Mouse (Mus musculus): ENCODE results near the gene Akt1.

Gene Akt1

DNA sequence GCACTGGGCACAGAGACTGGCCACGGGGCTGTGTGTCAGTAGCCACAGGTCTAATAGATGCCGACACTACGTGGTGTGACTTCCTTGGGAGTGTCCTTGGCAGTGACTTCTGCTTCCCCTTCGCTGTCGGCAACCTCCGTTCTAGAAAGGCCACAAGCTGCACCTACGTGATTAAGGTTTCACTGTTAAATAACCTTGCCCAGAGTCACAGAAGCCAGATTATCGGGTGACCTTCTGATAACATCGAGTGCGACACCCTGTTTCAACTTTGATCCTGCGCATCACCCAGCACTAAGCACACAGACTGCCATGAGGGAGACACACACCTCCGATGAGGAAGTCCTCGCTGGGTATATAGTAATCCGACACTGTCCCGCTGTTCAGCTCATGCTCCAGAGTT lies 13.8 kb upstream of the Akt1 start:
- no peak for DNase-seq (ENCODE audit: low read depth)

DNA sequence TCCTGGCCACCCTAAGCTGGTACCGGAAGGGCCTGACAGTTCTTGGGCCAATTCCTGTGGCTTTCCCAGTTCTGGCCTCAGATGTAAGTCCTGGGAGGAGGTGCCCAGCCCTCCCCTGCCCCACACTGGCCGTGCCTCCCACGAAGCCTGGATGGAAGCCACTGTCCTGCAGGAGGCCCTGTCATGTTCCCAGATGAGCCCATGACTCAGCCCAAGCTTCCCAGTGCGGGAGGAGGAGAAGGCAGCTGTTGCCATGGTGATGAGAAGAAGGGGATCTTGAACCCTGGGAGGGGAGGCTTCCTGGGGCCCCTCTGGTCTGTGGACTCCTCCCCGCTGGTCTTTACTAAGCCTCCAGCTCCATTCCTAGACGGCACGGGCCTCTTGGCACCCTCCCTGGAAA lies 8.7 kb upstream of the Akt1 start:
- DNase-seq (ENCODE audit: low read depth): no peak

DNA sequence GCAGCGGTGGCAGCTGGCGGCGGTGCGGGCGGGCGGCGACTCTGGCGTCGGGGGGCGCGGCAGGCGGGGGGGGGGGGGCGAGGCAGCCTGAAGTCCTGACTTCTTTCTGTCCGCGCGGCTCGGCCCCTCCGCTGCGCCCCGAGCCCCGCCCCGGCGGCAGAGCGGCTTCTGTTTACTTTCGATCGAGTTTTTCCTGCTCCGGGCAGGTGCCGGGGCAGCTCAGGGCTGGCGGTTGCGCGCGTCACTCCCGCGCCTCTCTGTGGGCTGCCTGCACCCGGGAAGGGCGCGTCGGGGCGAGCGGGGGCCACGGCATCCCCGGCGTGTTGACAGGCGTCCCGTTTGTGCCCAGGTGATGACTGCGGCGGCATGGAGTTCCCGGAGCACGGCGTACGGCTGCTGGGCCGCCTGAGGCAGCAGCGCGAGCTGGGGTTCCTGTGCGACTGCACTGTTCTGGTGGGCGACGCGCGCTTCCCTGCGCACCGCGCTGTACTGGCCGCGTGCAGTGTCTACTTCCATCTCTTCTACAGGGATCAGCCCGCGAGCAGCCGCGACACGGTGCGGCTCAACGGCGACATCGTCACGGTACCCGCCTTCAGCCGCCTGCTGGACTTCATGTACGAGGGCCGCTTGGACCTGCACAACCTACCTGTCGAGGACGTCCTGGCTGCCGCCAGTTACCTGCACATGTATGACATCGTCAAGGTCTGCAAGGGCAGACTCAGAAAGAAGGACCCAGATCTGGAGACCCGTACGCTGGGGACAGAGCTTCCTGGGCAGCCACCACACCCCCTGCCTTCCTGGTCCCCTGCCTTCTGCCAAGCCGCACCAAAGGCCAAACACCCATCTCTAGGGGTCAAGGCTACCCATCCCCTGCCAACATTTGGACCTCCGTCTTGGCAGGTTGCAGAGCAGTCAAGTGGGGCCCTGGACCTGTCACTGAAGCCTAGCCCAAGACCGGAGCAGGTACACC lies 4.6 kb upstream of the Akt1 start:
- DNase-seq (ENCODE audit: low read depth): no peak

DNA sequence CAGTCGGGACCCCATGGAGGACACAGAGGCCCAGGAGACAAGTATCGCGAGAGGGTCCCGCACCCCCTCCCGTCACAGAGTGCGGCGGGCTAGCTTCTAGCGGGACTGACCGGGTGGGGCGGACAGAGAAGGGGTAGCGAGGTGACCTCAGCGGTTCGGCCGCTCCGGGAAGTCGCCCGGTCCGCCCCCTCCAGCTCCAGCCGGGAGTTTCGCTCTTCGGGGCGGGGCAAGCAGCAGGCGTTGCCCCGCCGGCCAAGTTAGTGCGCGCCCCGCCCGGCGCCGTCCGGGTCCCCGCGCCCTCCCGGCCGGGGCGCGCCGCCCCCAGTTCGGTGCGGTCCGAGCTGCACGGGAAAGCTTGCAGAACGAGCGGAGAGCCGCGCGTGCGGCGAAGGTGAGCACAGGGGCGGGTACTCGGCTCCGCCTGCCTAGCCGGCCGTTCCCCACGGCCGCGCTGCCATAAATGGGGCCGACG lies 3.9 kb upstream of the Akt1 start, which contains the start of gene Zbtb42:
Zbtb42 (plus strand) TSS at position 274 of the 472 bp plus-strand sequence.
- no peak for DNase-seq (ENCODE audit: low read depth)

DNA sequence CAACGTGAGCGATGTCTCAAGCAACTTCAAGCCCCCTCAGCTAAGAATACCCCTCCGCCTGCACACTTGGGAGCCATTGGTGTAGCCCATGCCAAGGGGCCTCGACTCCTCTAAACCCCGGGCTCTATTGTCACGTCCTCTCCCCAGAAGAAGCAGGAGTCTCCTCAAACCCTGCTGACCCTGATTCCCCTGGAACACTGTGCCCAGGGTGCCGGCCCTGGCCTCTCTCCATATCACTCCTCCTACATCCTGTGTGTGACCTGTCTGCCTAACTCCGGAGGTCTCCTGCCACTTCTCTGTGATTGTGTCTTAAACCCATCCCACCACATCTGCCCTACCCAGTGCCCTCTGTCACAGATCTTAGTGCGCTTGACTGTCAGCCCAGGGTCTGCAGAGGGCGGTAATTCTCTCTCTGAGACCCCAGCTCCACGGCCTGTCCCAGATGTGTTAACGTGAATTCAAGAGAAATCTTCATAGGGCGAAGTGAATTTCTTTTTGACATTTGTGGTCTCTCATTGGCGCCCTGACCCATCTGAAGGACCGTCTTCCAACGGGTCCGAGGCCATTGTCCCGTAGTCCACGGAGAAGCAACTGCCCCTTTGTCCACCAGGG lies 3.4 kb upstream of the Akt1 start:
- no peak for DNase-seq (ENCODE audit: low read depth)

DNA sequence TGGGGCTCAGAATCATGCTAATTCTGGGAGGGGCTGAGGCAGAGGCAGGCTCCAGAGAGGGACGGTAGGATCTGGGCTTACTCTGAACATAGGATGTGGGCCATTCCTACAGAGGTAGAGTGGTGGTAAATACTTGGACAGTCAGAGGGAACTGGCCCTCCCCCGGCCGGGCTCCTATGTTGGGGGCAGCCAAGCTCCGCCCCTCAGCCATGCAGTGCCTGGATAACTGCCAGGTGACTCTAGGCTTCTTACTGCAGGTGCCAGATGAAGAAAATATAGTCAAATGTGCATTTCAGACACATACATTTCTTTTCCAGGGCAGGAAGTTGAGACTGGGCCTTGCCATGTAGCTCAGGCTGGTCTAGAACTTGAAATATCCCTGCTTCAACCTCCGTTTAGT lies 2.4 kb upstream of the Akt1 start:
- no peak for DNase-seq (ENCODE audit: low read depth)

DNA sequence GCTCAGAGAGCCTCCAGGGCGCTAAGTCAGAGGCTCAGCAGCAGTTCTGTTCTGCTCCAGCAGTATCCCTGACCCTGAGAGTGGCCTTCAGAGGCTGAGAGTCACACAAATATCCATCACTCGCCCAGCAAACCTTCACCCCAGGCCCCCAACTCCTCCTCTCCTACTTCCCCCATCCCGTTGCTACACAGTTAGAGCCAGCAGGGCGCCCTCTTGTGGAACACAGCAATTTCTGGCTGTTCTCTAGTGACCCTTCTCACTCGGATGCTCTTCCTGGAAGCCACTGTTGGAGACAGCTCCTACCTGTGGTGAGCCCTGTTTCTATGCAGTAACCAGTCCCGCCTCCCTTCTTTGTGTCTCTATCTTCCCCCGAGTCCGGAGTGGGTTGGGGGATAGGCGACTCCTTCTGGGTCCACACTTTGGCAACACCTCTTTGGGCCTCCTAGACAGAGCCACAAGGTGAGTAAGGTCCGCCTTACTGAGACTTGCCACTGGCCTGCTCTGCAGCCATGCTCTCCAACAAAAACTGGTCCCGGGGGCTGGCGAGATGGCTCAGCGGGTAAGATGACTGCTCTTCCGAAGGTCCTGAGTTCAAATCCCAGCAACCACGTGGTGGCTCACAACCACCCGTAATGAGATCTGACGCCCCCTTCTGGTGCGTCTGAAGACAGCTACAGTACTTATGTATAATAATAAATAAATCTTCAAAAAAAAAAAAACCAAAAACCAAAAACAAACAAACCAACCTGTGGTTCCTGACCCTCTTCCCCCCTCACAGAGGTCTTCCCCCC lies 756 bp upstream of the Akt1 start:
- DNase-seq (ENCODE audit: low read depth): peak; percentile 94

DNA sequence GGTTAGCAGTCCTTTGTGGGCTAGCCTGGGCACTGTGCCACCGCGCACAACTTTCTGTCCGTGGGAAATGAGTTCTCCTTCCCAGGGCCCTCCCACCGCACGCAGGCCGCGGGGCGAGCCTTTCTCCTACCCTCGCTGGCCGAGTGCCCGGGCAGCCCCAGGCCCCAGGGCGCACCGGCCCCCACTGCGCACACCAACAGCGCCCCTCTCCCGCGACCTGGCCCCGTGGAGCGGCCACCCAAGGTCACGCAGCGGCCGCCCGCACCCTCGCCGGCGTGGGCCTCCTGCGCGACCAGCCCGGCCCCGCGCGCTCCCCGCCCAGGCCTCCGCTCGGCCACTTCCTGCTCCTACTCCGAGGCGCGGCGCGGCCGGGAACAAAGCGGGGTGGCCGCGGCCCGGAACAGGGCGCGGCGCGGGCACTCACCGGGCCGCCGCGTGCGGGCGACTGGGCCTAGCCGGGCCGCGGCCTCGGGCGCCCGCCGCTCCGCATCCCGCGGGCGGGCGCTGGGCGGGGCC lies 1.1 kb downstream of the Akt1 start:
- DNase-seq (ENCODE audit: low read depth): no peak

DNA sequence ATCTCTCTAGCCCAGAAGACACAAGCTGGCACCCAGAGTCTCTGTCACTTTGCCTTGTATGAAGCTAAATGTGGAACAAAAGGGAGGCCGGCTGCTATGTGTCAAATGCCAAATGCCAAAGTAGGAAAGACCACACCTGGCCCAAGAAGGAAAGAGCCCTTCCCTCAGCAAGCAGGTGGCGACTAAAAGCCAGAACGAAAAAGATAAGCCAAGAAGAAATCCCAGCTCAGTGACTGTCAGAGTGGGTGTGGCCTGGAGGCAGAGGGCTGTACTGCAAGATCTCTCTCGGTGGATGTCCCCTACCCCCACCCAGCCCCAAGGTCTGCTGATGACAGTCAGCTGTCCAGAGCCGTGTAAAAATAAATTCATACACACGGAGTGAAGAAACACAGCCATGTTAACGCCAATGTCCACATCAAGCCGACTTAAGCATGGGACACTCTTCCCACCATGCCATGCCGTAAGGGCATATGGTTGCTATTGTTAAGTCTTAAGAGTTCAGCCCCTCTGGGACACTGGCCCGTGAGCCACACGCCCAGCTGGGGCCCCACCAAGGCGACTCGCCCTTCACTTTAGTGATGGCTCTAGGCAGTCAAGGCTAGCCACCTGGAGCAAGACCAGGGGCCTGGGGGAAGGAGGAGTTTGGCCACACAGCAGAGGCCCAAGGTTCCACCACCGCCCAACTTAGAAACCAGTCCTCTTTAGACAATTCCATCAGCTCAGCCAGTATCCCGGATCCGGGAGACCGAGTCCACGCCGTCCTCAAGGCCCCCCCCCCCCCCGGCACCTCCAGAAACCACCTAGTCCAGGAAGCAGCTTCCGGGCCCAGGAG lies 1.7 kb downstream of the Akt1 start:
- no peak for DNase-seq (ENCODE audit: low read depth)

DNA sequence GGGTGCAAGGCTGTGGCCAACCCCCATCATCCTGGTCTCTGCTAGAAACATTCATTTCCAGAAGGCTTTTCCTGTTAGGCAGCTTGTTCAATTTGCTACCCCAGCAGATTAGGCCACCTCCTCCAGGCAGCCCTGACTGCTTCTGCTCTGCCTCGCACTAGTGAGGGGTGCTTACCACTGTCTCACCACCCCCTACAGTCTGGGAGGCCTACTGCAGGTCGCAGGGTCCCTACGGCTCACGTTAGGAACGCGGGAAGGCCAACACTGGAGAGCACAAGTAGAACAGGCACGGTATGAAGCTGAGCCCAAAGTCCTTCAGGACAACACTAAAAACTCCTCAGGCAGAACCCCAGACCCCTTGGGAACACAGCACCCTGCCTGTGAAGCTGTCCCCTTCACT lies 2.8 kb downstream of the Akt1 start:
- no peak for DNase-seq (ENCODE audit: low read depth)

DNA sequence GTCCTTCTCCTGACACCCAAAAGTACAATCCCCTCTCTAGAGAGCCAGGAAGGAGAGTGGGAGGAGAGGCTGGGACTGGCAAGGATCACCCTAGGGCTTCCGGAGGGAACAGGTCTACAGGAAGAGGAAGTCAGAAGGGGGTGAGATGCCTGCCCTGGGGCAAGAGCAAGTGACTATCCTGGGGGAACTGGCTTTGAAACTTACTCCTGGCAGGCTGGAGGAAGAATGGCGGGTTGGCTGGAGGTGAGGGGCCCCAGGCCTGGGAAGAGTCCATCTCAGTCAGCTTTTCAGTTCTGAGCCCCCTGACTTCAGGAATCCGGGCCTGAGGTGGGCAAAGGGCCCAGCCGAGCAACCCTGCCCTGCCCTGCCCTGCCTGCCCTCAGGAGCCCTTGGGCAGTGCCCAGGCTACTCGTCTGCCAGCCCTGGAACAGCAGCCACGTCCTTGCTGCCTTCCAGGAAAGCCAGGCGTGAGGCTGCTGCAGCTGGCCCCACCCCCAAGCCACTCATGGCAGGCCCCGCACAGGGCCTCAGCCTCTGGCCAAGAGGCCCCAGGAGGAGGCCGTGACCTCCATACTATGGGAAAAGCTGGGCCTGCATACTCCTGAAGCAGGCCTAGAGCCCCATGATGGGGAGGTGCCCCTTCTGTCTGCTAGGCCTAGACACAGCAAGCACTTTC lies 3.8 kb downstream of the Akt1 start:
- no peak for DNase-seq (ENCODE audit: low read depth)

DNA sequence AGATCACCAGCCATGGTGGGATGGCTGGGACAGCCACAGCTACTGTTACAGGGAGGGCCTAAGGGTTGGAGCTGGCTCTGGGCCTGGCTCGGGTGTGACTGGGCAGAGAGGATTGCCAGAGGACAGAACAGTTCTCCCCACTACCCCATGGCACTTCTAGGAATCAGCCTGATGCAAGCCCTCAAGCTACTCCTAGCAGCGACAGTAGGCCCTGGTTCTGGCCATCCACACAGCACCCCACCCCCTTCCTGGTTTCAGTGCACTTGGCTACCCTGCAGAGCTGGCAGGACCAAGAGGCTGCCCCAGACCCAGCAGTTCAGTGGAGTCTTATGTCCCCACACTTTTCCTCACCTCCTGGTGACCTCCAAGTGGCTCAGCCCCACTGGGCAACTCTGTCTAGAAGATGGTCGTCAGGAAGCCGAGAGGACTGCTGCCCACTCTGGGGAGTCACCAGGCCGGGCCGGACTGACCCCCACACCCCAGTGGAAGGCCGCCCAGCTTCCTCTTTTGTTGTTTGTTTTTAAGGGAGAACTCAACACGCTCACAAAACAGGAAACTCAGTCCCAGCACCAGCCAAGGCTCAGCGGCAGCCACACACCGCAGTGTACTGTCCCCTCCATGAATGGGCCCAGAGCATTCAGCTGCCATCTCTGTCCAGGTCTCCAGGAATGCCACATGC lies 6.9 kb downstream of the Akt1 start:
- no peak for DNase-seq (ENCODE audit: low read depth)

DNA sequence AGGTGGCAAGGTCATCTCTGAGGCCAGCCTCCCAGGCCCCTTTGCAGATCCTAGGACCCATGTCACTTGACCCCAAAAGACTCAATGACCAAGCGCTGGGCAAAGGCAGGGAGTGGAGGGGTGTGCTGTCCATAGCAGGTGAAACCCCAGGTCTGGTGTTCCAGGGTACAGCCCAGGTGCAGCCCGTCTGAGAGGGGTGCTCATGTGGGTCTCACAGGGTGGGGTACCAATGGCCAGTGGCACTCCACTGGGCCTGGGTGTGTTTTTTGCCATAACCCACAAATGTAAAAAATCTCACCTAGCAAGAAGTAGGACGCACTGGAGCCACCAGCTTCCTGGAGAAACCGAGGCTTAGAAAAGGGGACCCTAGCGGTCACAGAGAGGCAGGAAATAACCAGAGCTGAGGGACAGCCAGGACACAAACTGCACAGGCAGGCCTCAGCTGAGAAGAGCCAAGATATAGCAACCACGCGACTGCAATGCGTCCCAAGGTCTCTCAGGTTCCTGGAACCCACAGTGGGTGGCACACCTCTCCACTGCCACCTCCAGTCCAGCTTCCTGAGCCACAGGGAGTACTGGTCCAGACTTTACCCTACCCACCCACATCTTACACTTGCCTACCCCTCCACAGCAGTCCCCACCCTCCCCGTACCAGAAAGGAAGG lies 8.7 kb downstream of the Akt1 start:
- DNase-seq (ENCODE audit: low read depth): no peak

DNA sequence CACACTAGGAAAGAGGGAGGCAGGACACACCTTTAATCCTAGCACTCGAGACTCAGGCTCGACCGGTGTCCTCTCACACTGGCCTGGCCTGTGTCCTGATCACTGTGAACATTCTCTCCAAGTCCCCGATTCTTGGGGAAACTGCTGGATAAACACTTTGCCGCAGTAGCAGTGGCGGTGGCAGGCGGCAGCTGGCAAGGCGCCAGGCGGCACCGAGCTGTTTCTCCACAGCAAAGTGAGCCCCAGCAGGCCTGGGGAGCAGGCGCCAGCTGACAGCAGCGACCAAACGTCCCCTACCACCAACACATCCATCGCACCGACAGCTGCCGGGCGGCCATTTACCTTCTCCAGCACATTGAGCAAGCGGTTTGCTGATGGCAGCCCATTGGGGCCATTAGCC lies 9.2 kb downstream of the Akt1 start:
- no peak for DNase-seq (ENCODE audit: low read depth)

DNA sequence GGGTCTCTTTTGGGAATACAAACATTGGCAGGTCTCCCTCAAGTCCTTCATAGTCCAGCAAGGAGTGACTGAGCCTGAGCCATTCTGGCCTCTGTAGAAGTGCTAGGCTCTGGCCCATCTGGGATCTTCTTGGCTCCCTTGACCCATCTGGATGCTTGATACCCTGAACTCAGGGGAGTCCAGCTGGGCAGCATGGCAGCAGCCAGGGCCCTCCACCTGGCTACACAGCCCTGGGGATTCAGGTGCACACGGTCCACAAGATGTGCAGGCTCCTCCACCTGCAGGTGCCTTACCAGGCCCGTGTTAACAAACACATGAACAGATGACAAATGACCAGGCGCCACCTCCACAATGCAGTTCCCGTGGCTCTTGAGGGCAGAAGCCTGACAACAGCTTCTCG lies 10.0 kb downstream of the Akt1 start:
- no peak for DNase-seq (ENCODE audit: low read depth)

DNA sequence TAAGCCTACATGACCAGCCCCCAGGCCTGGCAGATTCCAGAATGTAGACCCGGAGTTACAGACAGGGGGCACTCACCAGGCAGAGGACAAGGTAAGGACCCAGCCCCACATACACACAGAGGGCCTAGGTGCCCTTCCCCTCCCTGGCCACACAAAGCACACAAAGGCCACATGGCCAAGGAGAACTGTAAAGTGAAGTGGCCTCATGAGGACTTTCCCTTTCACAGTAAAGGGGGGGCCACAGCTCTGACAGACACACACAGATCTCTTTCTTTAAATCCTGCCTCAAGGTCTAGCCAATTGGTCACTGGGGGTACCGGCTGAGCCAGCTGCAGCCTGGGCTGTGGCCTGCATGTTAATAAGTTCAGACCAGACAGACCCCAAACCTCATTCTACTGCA lies 10.6 kb downstream of the Akt1 start:
- DNase-seq (ENCODE audit: low read depth): no peak

DNA sequence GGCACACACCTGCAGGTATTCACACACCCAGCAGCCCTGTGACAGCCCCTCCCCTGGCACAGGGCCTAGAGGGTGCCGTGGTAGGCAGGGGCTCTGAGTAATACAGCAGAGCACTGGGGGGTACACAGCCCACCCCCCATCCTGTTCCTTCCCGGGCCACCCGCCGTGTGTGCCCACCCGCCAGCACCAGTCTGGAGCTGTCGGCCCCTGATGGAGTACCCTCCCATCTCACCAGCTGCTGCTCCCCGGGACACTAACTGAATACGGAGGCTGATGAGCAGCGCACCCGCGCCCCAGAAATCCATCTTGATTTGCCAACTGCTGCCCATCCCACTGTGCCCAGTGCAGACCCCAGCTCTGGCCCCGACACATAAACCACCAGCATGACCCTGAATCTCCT lies 11.0 kb downstream of the Akt1 start:
- no peak for DNase-seq (ENCODE audit: low read depth)

DNA sequence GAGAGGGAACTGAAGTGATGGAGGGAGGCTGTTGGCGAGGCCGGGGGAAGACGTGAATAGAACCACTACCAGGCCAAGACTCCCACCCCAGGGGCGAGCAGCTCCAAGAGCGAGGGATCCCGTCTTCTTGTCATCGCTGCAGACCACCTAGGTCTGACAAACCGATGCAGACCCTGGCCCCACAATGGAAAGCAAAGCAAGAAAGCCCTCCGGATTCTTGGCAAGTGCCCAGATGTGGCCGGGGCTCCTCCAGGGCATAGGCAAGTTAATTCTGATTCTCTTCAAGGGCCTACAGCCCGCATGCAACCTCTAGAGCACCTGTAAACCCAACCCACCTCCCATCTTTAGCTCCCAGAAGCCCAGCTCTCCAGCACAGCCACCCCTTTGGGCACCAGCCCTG lies 11.4 kb downstream of the Akt1 start:
- DNase-seq (ENCODE audit: low read depth): no peak

DNA sequence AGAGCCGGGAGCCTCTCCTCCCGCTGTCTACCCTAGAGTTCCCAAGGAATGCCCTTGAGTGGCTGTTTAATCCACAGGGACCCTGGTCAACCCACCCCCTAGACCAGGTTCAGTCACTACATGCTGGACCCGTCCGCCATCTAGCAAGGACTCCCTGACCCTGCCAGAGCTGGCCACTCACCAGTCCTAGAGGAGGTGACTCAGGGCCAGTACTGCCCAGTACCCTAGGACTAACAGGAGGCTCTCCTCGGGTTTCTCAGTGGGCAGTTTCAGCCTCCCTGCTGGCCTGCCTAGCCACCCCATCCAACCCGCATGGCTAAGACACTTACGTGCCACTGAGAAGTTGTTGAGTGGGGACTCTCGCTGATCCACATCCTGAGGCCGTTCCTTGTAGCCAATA lies 12.8 kb downstream of the Akt1 start:
- DNase-seq (ENCODE audit: low read depth): no peak

DNA sequence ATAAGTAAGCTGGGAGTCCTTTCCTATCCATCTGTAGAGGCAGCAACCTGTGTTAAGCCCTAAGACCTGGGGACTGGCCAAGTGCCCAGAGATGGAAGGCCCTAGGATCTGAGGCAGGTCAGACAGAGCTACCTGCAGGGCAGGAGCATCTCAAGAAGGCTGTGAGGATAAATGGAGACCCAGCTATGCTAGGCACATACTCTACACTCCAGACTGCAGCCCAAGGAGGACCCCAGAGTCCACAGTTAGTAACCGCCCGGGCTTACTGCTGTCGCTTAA lies 13.4 kb downstream of the Akt1 start:
- no peak for DNase-seq (ENCODE audit: low read depth)

Data from c-Kit-positive CD71-negative TER-119-negative erythroid progenitor cells, embryonic 14.5 days (primary cell).